Mouse (Mus musculus) small intestine, adult 2 months (tissue): ENCODE measurements around the gene Bod1. TPM values are rescaled to one million over a fixed set of nuclear protein-coding genes. Genes with fewer than 3 reads are reported as not detected.

Experiments
- H3K27ac ChIP-seq: fragments of 200-500 bp; 2 replicates; pipeline ENCODE4 v1.5.1; 2012; ENCODE audit warnings: low read depth, low read length, control low read depth, inconsistent platforms; ENCODE audit not compliant: insufficient read depth
- H3K27me3 ChIP-seq: fragments of 200-500 bp; 2 replicates; pipeline ENCODE4 v1.6.1; 2012; ENCODE audit warnings: mild to moderate bottlenecking, moderate library complexity, low read length, inconsistent platforms; ENCODE audit not compliant: control insufficient read depth, insufficient read depth
- H3K36me3 ChIP-seq: fragments of 200-500 bp; 2 replicates; pipeline ENCODE4 v1.6.1; 2012; ENCODE audit warnings: mild to moderate bottlenecking, low read length, control low read depth, inconsistent platforms; ENCODE audit not compliant: control insufficient read depth, insufficient read depth
- H3K4me1 ChIP-seq: fragments of 200-500 bp; 2 replicates; pipeline ENCODE4 v1.6.1; 2012; ENCODE audit warnings: low read length, inconsistent platforms, mixed read lengths; ENCODE audit not compliant: control insufficient read depth, insufficient read depth, insufficient read length
- H3K4me3 ChIP-seq: fragments of 200-500 bp; 2 replicates; pipeline ENCODE4 v1.5.1; 2012; ENCODE audit warnings: low read depth, mild to moderate bottlenecking, control low read depth, inconsistent platforms, low read length, moderate library complexity
- CTCF ChIP-seq: fragments of 200-500 bp; IDR thresholded peaks from 2 replicates; pipeline ENCODE4 v1.5.1; 2012; ENCODE audit warnings: low read depth, mild to moderate bottlenecking, control low read depth, inconsistent platforms, low read length, moderate library complexity, mixed read lengths; ENCODE audit not compliant: insufficient replicate concordance, insufficient read length; ENCODE audit errors: extremely low read depth
- POLR2A ChIP-seq: fragments of 200-500 bp; IDR thresholded peaks from 2 replicates; pipeline ENCODE4 v1.6.1; 2012; ENCODE audit warnings: low read depth, mild to moderate bottlenecking, control low read depth, inconsistent platforms, low read length, moderate library complexity
- WGBS: fragments of 180-500 bp; shearing (Covaris S2); methylation state at CpG from one replicate; pipeline ENCODE4 v1.1.7; 2018; 5-methylcytosine and 5-hydroxymethylcytosine counted together
- polyA plus RNA-seq: library from polyadenylated mRNA; depleted of rRNA; stranded (reverse); fragments of >200 nt; gene quantifications from 2 replicates; pipeline ENCODE4 v1.2.3, GENCODE M21; 2012

Bod1 gene
- polyA plus RNA-seq, 1 experiment, result 34.4 TPM

GRCm38 (mm10) chr11:31646571-31646970 lies 25.1 kb downstream of the Bod1 start:
- Histone ChIP-seq H3K36me3 (no peaks in the 10 kb centered on the region), H3K27ac (no peak overlapping the region), H3K4me3 (no peak overlapping the region), H3K4me1 (no peaks in the 10 kb centered on the region), H3K27me3 (no peaks in the 10 kb centered on the region)
- 55% methylated on average over 1 of the region's 1 CpGs for WGBS
- TF ChIP-seq POLR2A (no peak), CTCF (no peak)

GRCm38 (mm10) chr11:31643120-31643519 lies 28.6 kb downstream of the Bod1 start:
- Histone ChIP-seq H3K27me3 (no peaks in the 10 kb centered on the region), H3K4me1 (no peaks in the 10 kb centered on the region), H3K36me3 (no peaks in the 10 kb centered on the region), H3K27ac (no peak overlapping the region), H3K4me3 (no peak overlapping the region)
- 59% methylated on average over 6 of the region's 6 CpGs for WGBS
- no peak for TF ChIP-seq CTCF
- no peak for TF ChIP-seq POLR2A

GRCm38 (mm10) chr11:31641066-31641810 lies 30.4 kb downstream of the Bod1 start:
- no peaks in the 10 kb centered on the region for H3K27me3 ChIP-seq
- H3K4me3 ChIP-seq, result no peak overlapping the region
- no peak overlapping the region for H3K27ac ChIP-seq
- TF ChIP-seq POLR2A (no peak), CTCF (peak; percentile 28; the same call in 1 of the 2 replicates)
- 46% methylated on average over 3 of the region's 3 CpGs for WGBS
- H3K36me3 ChIP-seq, result no peaks in the 10 kb centered on the region
- no peaks in the 10 kb centered on the region for H3K4me1 ChIP-seq

GRCm38 (mm10) chr11:31640187-31640586 lies 31.5 kb downstream of the Bod1 start:
- Histone ChIP-seq H3K4me3 (no peak overlapping the region), H3K36me3 (no peaks in the 10 kb centered on the region), H3K4me1 (no peaks in the 10 kb centered on the region), H3K27ac (no peak overlapping the region), H3K27me3 (no peaks in the 10 kb centered on the region)
- TF ChIP-seq POLR2A (no peak), CTCF (no peak)
- WGBS, result 70% methylated on average over 5 of the region's 5 CpGs

GRCm38 (mm10) chr11:31637788-31638373 lies 33.8 kb downstream of the Bod1 start:
- WGBS, result 27% methylated on average over 10 of the region's 10 CpGs
- H3K27me3 ChIP-seq, result no peaks in the 10 kb centered on the region
- H3K4me3 ChIP-seq, result no peak overlapping the region
- no peaks in the 10 kb centered on the region for H3K36me3 ChIP-seq
- no peak for TF ChIP-seq POLR2A
- TF ChIP-seq CTCF, result peak; percentile 81
- no peaks in the 10 kb centered on the region for H3K4me1 ChIP-seq
- no peak overlapping the region for H3K27ac ChIP-seq

GRCm38 (mm10) chr11:31628700-31629099 lies 43.0 kb downstream of the Bod1 start:
- 64% methylated on average over 5 of the region's 5 CpGs for WGBS

GRCm38 (mm10) chr11:31620796-31621195 lies 50.9 kb downstream of the Bod1 start:
- Histone ChIP-seq H3K27ac (no peak overlapping the region), H3K36me3 (no peaks in the 10 kb centered on the region), H3K4me1 (no peaks in the 10 kb centered on the region), H3K4me3 (no peak overlapping the region), H3K27me3 (no peaks in the 10 kb centered on the region)
- WGBS, result 60% methylated on average over 2 of the region's 2 CpGs
- no peak for TF ChIP-seq CTCF
- TF ChIP-seq POLR2A, result no peak

More at GRCm38 (mm10) chr11:31628700-31629099, 43.0 kb downstream of the Bod1 start:
- Histone ChIP-seq H3K36me3 (no peaks in the 10 kb centered on the region), H3K4me3 (no peak overlapping the region), H3K4me1 (no peaks in the 10 kb centered on the region), H3K27me3 (no peaks in the 10 kb centered on the region), H3K27ac (no peak overlapping the region)
- TF ChIP-seq POLR2A (no peak), CTCF (no peak)
